Mouse (Mus musculus) heart, adult 2 months (tissue): ENCODE data around the gene Capn7. TPM values are rescaled to one million over a fixed set of nuclear protein-coding genes. Genes with fewer than 3 reads are reported as not detected.

Source experiments
- DNase-seq, 2 experiments: peaks; one replicate each; pipeline ENCODE4 v3.0.0; 2021
- H3K27ac ChIP-seq: fragments of 200-600 bp; 2 replicates; pipeline ENCODE4 v1.8.1; 2022
- H3K27me3 ChIP-seq: fragments of 200-500 bp; 2 replicates; pipeline ENCODE4 v1.6.1; 2012; ENCODE audit warnings: mild to moderate bottlenecking, low read length, inconsistent platforms, mixed read lengths; ENCODE audit not compliant: control insufficient read depth, insufficient read depth
- H3K36me3 ChIP-seq: fragments of 200-500 bp; 2 replicates; pipeline ENCODE4 v1.6.1; 2012; ENCODE audit warnings: low read length, inconsistent platforms; ENCODE audit not compliant: control insufficient read depth, insufficient read depth
- H3K4me1 ChIP-seq: fragments of 200-500 bp; 2 replicates; pipeline ENCODE4 v1.6.1; 2011; ENCODE audit warnings: low read length; ENCODE audit not compliant: control insufficient read depth, insufficient read depth
- H3K4me3 ChIP-seq: fragments of 200-600 bp; 2 replicates; pipeline ENCODE4 v1.8.1; 2022
- H3K79me2 ChIP-seq: fragments of 200-500 bp; replicated peaks from 2 replicates; pipeline ENCODE4 v1.6.1; 2012; ENCODE audit warnings: mild to moderate bottlenecking, inconsistent platforms, low read length, moderate library complexity, mixed read lengths; ENCODE audit not compliant: control insufficient read depth, insufficient read depth
- H3K9ac ChIP-seq: fragments of 200-500 bp; 2 replicates; pipeline ENCODE4 v1.6.1; 2012; ENCODE audit warnings: low read depth, mild to moderate bottlenecking, control low read depth, inconsistent platforms, low read length, mixed read lengths
- CTCF ChIP-seq: fragments of 200-600 bp; IDR thresholded peaks from 2 replicates; pipeline ENCODE4 v1.8.1; 2022; ENCODE audit warnings: antibody characterized with exemption, mild to moderate bottlenecking, moderate library complexity
- EP300 ChIP-seq: fragments of 200-500 bp; IDR thresholded peaks from 2 replicates; pipeline ENCODE4 v1.6.1; 2011; ENCODE audit warnings: low read depth, low read length, control low read depth; ENCODE audit not compliant: insufficient read depth
- POLR2A ChIP-seq: fragments of 200-500 bp; IDR thresholded peaks from 2 replicates; pipeline ENCODE4 v1.6.1; 2011; ENCODE audit warnings: mild to moderate bottlenecking, low read depth, low read length, control low read depth; ENCODE audit not compliant: insufficient read depth
- WGBS: fragments of 180-500 bp; shearing (Covaris S2); methylation state at CpG from one replicate; pipeline ENCODE4 v1.1.7; 2018; 5-methylcytosine and 5-hydroxymethylcytosine counted together
- intact Hi-C: fragments of 180-260 bp; cut with DNase I; formaldehyde crosslinking; loops from one replicate; pipeline ENCODE4 v1.15.1; 2025
- polyA plus RNA-seq: library from polyadenylated mRNA; depleted of rRNA; stranded (reverse); fragments of >200 nt; gene quantifications from 2 replicates; pipeline ENCODE4 v1.2.3, GENCODE M21; 2012
- total RNA-seq, 2 experiments: library from RNA; stranded (reverse); gene quantifications; 2 replicates each; pipeline ENCODE4 v1.2.3; 2021

Gene Capn7
- total and polyA plus RNA-seq, 3 experiments: 15.3 to 32.5 (median 29.6) TPM

- H3K27ac ChIP-seq: peak overlapping the region; percentile 80
- peaks cover 14% of the 10 kb centered on the region for H3K36me3 ChIP-seq
- peaks cover 49% of the 10 kb centered on the region for H3K4me1 ChIP-seq
- 0 out of 2 replicates have a peak overlapping the region, but pooled peaks have one; percentile 21 for H3K9ac ChIP-seq
- no peak overlapping the region for H3K4me3 ChIP-seq
- 24% methylated on average over 7 of the region's 7 CpGs for WGBS
- no peaks in the 10 kb centered on the region for H3K27me3 ChIP-seq
- TF ChIP-seq EP300 (peak; percentile 65), POLR2A (no peak)
- peaks cover 1% of the 10 kb centered on the region for H3K79me2 ChIP-seq
- intact Hi-C loops: no loop called here
- DNase-seq: peak; percentile 50 to 71
These were observed 78.5 kb downstream of the Capn7 start for GRCm38 (mm10) chr14:31414967-31415376.

- DNase-seq: no peak
- no peaks in the 10 kb centered on the region for H3K27me3 ChIP-seq
- intact Hi-C loops: no loop called here
- H3K79me2 ChIP-seq: peaks cover 1% of the 10 kb centered on the region
- peaks cover 14% of the 10 kb centered on the region for H3K36me3 ChIP-seq
- TF ChIP-seq CTCF (no peak), EP300 (no peak), POLR2A (no peak)
- peaks cover 42% of the 10 kb centered on the region for H3K4me1 ChIP-seq
- H3K9ac ChIP-seq: no peak overlapping the region
- no peak overlapping the region for H3K4me3 ChIP-seq
- 77% methylated on average over 3 of the region's 3 CpGs for WGBS
- H3K27ac ChIP-seq: peak overlapping the region; percentile 54
These were observed 80.0 kb downstream of the Capn7 start for GRCm38 (mm10) chr14:31416411-31416810.

GRCm38 (mm10) chr14:31416835-31417549 is 80.6 kb downstream of the Capn7 start:
- 70% methylated on average over 16 of the region's 16 CpGs for WGBS
- DNase-seq: peak in 1 of 2 experiments; percentile 26
- intact Hi-C loops: no loop called here
- no peak for TF ChIP-seq POLR2A
- no peak for TF ChIP-seq CTCF
- no peak for TF ChIP-seq EP300
- H3K4me3 ChIP-seq: no peak overlapping the region
- H3K9ac ChIP-seq: peak overlapping the region; percentile 24; the same call in 1 of the 2 replicates
- H3K27me3 ChIP-seq: no peaks in the 10 kb centered on the region
- peak overlapping the region; percentile 54 for H3K27ac ChIP-seq
- peaks cover 16% of the 10 kb centered on the region for H3K36me3 ChIP-seq
- H3K4me1 ChIP-seq: peaks cover 44% of the 10 kb centered on the region
- peaks cover 3% of the 10 kb centered on the region for H3K79me2 ChIP-seq

- Histone ChIP-seq H3K36me3 (peaks cover 23% of the 10 kb centered on the region), H3K27me3 (no peaks in the 10 kb centered on the region), H3K79me2 (peaks cover 3% of the 10 kb centered on the region), H3K4me1 (peaks cover 44% of the 10 kb centered on the region), H3K9ac (no peak overlapping the region), H3K27ac (peak overlapping the region; percentile 23; the same call in 1 of the 2 replicates), H3K4me3 (no peak overlapping the region)
- intact Hi-C loops: no loop called here
- WGBS: 61% methylated on average over 4 of the region's 4 CpGs
- TF ChIP-seq CTCF (no peak), EP300 (no peak), POLR2A (no peak)
- no peak for DNase-seq
These were observed 82.8 kb downstream of the Capn7 start for GRCm38 (mm10) chr14:31419279-31419678.

- H3K27ac ChIP-seq: no peak overlapping the region
- intact Hi-C loops: no loop called here
- 89% methylated on average over 8 of the region's 8 CpGs for WGBS
These were observed 83.7 kb downstream of the Capn7 start for GRCm38 (mm10) chr14:31420135-31420534.

GRCm38 (mm10) chr14:31420562-31420961 is 84.1 kb downstream of the Capn7 start:
- Histone ChIP-seq H3K4me3 (no peak overlapping the region), H3K36me3 (peaks cover 17% of the 10 kb centered on the region), H3K9ac (no peak overlapping the region), H3K4me1 (peaks cover 32% of the 10 kb centered on the region), H3K79me2 (peaks cover 3% of the 10 kb centered on the region), H3K27me3 (no peaks in the 10 kb centered on the region), H3K27ac (no peak overlapping the region)
- 72% methylated on average over 7 of the region's 7 CpGs for WGBS
- intact Hi-C loops: no loop called here
- DNase-seq: no peak
- TF ChIP-seq EP300 (no peak), CTCF (no peak), POLR2A (no peak)

More at GRCm38 (mm10) chr14:31420135-31420534, 83.7 kb downstream of the Capn7 start:
- H3K79me2 ChIP-seq: peaks cover 3% of the 10 kb centered on the region
- H3K9ac ChIP-seq: no peak overlapping the region
- no peak for TF ChIP-seq CTCF
- no peak for DNase-seq
- peaks cover 21% of the 10 kb centered on the region for H3K36me3 ChIP-seq
- H3K4me3 ChIP-seq: no peak overlapping the region
- H3K4me1 ChIP-seq: peaks cover 37% of the 10 kb centered on the region
- H3K27me3 ChIP-seq: no peaks in the 10 kb centered on the region
